Mouse (Mus musculus) cerebellum, postnatal 25 days (tissue): ENCODE data around the gene Hkdc1.

ENCODE experiments used
- DNase-seq, 2 experiments: peaks; one replicate each; pipeline ENCODE4 v3.0.0; 2021; ENCODE audit warnings: mixed read lengths in 2 of 2

The Hkdc1 gene

DNA sequence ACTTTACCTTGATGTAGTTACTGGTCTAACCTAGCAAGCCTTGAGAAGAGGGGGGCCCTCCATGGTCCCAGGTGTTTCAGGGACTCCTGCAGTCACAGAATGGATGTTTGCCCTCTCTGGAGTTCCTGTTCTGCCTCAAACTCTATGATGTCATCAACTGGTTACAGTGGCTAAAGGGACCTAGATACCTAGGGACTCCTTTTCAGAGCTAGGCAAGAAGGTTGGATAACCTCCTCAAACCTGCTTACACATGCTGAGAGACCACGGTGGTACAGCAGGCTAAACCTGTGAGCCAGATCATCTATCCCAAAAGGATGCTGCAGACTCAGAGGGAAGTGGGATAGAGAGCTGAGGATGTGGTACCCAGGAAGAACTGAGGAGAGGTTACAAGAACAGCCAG, 42.5 kb downstream of the Hkdc1 start, which contains the start of gene Hk1:
TSS of gene Hk1 (minus strand) at position 101 of the 400 bp plus-strand sequence.
- DNase-seq: no peak

DNA sequence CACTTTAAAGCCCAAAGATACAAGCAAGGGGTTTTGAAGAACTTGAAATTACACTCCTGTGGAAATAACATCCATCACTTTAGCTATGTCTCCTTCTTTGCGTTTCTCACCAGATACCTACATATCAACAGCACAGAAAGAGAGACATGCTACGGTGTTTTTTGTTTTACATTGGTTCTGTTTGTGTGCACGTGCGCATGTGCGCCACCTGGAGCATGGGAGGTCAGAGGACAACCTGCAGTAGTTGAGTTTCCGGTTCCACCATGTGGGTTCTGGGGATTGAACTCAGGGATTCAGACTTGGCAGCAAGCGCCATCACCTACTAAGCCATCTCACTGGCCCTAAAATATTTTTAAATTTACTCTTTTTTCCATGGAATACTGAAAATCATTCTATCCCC, 63.5 kb downstream of the Hkdc1 start:
- no peak for DNase-seq

DNA sequence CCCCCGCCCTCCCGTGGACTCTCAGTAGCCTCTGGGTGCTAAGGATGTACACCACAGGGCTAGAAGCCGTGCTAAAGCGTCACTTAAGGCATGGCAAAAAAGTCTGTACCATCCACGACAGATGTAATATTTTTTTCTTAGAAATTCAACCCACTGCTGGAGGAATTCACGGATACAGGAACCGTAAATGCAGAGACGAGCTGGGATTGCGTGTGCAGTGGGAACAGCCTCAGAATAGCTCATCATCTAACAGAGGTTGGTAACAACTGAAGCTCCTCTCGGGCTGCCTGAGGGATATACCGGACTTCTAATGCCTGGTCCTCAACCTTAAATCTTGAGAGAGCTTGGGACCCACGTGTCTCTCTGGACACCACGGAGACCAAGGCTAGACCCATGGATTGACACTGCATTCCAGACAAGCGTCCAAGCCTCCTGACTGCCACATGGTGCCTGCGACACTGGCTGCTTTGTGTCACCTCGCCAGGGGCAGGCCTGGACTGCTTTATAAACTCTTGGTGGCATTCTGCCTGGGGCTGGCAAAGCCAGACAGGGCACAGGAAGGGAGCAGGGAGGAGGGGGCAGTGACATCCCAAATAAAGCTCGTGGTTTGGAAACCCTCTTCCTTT, 66.1 kb downstream of the Hkdc1 start:
- peak; percentile 24 to 49 for DNase-seq

DNA sequence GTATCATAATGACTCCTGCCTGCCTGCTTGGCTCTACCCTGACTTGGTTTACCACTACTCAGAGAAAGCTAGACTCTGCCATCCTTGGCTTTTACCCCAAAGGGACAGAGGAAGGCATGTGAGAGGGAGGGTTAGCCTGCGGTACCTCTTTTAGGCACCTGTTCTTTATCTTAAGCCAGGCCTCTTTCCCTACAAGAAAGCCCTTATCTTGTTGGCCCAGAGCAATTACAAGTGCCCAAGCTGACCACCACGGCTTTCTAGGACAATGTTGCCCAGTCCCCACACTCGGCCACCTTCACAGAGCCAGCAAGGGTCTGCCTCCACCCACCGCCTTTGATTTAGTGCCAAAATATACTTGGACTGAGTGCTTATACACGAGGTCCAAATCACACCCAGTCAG, 77.1 kb downstream of the Hkdc1 start:
- no peak for DNase-seq

DNA sequence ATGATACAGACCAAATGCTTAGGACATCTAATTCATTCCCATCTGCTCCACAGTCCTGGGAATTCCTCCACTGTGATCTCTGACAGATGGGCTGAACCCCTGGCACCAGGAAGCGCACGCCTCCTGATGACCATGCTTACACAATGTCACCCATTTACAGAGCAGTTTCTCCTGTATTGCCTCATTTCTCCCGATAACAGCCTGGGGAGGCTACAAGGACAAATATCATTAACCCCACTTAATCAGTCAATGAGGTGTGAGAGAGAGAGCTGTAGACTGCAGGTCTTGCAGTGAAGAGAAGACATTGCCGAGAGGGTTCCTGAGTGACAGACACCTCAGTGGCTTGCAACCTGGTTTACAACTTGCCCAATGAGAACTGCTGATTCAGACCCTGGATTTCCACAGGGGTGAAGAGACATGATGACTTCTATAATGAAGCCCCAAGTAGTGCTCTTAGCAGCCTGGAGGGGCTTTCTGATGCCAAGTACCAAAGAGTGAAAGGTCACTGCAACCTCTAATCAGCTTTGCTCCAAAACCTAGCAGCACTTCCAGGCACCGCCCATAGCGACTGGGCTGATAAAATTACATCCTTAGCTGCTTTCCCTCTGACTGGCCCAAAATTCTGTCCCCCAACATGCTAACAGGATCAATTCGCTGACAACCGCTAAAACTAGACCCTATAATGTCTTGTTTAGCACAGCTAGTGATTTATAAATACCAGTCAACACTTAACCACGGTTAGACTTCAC, 78.1 kb downstream of the Hkdc1 start:
- DNase-seq: no peak

DNA sequence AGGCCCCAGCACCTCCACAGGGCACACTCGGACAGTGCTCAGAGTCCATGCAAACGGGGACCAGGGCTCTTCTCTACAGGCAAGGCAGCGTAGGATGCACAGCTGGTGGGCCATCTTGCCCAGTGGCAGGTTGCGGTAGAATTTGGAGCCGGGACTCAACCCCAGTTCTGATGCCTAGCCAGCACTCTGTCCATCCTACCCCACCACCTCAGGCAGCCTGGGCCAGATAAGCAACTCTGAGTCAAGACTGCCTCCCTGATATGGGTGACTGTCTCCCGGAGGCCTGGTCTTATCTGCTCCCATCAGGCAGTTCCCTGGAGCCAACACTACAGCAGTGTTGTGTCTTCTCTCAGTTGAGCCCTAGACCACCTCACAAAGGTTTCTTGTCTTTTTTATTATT, 79.8 kb downstream of the Hkdc1 start:
- DNase-seq: no peak

DNA sequence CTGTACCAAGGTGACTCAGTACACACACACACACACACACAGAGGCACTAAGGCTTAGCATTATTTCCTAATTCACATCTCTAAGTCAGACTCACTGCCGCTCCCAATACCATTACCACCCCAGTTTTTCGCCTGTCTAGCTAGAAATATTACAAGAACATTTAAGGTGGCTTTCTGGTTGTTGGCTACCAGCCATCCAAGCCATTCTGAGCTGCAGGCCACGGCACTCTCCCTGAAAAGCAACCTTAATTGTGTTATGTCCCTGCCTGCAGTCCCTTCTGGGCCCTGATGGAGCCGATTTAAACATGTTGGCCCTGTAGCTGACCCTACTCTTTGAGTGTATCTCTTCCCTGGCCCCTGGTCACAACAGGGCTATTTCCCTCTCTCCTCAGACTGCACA, 80.3 kb downstream of the Hkdc1 start:
- no peak for DNase-seq

DNA sequence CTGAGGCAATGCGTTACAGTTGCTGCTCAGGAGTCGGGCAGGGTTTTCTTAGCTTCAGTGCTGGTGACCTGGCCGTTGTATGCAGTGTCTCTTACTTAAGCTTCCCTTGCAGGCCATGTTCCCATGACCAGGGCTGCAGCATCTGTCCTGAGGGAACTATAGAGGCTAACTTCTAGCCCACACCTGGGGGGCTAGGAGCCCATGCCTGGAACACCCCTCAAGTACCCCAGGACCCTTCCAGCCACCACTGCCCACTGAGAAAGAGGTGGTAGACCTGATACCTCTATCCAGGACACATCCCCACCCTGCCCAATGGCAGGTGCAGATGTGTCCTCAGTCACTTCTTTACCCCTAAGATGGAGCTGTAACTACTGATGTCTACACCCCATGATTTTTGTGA, 81.3 kb downstream of the Hkdc1 start:
- DNase-seq: no peak

DNA sequence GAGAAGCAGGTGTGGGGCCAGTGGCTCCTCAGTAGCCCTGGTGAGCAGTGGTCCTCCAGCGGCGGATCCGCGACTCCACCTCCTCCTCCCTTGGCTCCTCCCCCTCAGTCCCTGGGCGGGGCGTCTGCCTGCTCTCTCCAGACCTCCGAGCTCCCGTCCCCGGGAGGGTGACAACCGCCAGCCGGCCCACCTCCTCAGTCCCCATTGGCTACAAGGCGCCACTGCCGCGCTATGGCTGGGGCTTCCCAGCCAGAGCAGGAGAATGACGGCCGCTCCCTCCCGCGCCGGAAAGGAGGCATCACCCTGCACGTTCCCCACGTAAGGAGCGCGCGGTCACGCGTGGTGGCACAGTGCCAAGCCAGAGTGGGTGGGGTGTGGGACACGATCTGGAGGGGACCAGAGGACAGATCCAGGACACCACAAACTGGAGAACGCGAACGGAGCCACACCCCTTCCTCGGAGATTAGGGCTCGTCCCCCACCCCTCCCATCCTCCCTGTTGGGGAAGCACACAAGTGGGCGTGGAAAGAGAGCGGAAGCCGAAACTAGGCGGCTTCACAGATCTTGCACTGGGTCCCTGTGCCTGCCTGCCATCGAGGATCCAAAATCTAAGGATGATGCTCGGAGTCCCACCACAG, 82.1 kb downstream of the Hkdc1 start:
- peak; percentile 96 to 97 for DNase-seq

DNA sequence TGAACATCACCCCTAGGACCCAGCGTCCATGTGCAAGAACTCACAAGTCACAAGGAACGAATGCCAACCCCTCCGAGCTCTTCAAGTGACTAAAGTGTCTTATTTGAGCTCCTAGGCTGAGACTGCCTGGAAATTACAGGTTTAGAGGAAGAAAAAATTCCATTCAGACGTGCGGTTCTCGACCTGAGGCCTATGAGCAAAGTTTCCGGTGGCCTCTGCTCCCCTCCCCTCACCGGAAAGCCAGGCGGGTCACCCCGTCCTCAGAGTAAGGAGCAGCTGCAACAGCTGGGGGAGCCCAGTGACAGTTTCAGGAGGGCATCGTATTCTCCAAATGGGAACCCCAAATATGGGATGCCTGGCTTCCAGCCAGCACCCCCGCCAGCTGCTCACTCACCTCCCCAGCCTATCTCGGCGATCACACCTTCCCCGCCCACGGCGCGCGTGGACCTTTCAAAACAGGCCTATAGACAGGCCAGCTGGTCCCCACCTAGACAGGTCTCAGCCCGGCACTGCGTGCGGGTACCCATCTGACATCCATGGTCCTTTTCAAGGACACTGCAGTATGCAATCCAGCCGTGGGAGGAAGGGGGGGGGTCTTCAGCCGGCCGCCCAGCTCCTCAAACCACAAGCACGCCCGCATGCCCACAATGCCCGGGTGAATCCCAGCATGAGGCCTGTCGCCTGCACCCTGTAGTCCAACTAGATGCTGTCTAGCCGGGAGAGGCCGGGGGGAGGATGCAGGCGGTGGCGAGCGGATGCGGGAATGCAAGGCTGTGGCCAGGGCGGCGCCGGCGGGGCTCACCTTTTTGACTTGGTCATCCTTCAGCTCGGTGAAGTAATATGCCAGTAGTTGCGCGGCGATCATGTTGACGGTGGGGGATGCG, 82.8 kb downstream of the Hkdc1 start:
- DNase-seq: peak; percentile 69 to 80

DNA sequence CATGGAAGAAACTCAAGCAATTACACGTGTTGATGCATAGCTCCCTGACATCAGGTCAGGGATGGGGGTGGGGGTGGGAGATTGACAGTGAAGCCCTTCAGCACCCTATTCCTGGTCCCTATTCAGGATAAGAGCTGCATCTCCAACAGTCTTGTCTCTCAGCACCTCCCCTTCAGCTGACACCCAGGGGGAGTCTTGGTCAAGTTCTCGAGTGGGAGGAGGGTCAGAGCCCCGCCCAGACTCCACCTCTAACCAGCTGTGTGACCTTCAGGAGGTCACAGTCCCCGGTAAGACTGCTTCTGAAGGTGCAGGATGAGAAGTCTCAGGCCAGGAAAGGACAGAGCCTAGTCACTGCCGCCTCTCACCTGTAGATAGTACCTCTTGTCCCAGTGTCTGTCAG, 83.7 kb downstream of the Hkdc1 start:
- DNase-seq: peak in 1 of 2 experiments; percentile 21

DNA sequence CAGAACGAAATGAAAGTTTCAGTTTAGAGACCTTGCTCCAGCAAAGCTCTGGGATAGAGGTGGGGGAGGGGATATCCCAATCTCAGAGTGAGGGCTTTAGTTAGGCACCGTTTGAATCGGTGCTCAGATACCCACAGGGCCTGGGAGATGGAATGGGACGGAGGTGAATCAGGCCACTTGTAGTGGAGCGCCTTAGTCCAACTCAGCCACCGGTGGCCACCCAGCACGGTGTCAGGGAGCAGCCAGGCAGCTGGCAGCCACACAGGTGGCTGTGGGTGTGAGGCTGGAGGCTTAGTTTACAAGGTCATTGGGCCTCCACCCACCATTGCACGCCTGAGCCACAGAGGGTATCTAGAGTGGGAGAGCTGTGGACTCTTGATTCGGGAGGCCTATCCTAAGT, 84.1 kb downstream of the Hkdc1 start:
- peak in 1 of 2 experiments; percentile 36 for DNase-seq

DNA sequence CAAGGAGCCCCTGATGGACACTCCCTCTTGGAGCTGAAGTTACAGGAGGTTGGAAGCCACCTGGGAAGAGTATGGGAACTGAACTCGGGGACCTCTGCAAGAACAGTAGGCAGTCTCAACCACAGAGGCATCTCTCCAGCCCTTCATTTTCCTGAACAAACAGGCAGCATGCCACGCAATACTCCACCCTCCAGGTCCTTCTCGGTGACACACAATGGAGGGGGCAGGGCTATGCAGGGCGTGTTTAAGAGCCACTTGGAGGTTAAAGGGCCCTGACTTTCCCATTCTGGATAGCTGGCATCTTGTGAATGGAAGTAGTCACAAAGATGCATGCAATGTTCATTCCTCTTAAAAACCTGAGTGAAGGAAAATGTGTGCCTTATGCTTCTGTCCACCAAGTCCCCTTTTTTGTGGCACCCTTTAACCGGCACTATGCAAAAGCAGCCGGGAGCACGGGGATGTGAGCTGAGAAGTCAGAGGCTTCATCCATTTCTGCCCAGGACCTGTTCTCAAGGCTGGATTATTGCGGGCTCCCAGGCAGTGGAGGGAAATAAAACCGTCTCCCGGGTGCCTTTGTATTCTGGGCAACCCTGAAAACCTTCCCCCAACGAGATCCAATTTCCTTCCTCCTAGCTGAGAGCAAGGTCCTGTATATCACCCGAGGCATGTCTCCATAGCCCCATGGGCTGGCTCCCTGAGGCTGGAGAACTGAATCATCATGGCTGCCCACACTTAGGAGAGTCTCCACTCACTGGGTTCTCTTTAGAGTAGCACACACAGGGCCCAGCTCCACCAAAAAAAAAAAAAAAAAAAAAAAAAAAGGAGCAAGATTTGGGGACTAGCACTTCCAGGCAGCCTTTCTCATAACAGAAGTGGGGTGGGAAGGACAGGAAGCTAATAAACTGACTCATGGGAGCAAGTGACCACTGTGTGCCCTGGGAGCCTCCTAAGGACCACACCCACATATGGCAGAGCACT, 85.4 kb downstream of the Hkdc1 start:
- peak in 1 of 2 experiments; percentile 32 for DNase-seq

DNA sequence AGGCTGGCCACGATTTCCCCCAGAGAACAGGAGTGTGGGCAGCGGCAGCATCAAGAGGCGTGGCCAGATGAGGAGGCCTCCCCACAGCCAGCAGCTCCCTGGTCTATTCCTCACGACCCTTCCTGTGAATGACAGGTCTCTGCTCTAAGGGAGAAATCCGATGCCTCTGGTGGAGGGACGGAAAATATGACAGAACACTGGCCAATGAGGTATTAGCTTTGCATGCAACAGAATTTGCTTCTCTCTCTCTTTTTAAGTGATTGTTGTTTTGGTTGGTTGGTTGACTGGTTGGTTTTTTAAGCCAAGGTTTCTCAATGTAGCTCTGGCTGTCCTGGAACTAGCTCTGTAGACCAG, 86.9 kb downstream of the Hkdc1 start:
- DNase-seq: no peak

DNA sequence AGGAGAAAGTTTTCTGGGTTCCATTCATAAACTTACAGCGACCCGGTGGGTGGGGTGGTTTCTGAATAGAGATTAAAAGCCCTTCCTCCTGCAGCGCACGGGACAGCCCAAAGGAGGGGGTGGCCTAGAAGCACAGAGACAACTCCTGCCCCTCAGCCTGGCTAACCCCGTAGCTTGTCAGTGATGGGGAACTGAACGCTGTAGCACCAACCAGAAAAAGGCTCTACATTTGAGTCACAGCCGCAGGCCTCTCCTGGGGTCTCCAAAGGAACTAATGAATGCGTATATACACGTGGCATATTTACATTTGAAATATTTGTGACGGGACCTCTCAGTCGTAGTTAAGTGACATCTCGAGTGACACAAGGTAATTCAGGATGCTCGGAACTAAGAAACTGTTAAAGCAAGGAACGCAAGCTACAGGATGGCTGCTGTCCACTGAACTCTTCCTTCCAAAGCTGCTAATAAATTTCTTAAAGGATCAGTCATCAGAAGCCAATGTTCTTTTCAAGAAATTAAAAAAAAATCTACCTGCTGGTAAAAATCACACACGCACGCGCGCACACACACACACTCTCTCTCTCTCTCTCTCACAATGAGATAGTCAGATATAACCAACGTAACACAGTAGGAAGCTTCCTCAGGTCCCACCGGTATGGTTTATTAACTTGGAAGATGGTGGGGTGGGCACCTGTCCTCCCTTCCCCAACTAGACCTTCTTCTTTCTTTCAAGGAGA, 87.4 kb downstream of the Hkdc1 start:
- no peak for DNase-seq

DNA sequence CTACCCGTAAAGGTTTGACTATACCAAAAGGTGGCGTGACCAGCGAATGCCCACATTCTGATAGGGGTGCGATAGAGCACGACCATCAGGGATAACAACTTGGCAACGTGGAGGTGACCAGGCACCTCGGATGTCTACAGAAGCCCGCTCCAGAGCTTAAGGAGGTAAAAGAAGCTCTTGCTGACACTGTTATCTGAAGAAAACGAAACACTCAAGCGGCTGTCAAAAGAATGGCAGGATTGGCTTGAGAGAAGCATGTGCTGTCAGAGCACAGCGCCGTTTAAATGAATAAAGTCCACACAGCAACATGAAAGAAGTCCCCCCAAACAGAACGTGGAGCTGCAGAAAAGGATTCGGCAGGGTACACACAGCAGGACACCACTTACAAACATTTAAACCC, 89.0 kb downstream of the Hkdc1 start:
- peak in 1 of 2 experiments; percentile 24 for DNase-seq
